18 mouse cellular contexts compared by ENCODE assay signal in genomic region chr6:15396462-15396861, GRCm38 (mm10).
"Had no signal": no experiment of that assay in that cellular context is flagged by ENCODE, and none has a peak within 500 bp of the region (broad histone marks: within the 10 kb centered on the region; RNA-seq: fewer than 3 reads in every experiment).

No protein-coding gene starts in this region.

- H3K36me3 ChIP-seq: liver, embryonic 13.5 days; midbrain, embryonic 12.5 days; neural tube, embryonic 13.5 days; stomach, embryonic 15.5 days had no signal

- ATAC-seq: midbrain, embryonic 16.5 days had no signal

- H3K9me3 ChIP-seq: liver, embryonic 13.5 days; midbrain, embryonic 12.5 days; neural tube, embryonic 13.5 days; stomach, embryonic 15.5 days had no signal

- H3K27me3 ChIP-seq: liver, embryonic 13.5 days; midbrain, embryonic 12.5 days; stomach, embryonic 15.5 days had no signal

- H3K4me3 ChIP-seq: layer of hippocampus, adult 2 months; liver, embryonic 13.5 days; midbrain, embryonic 12.5 days; myocyte; neural tube, embryonic 13.5 days; stomach, embryonic 15.5 days had no signal

- H3K27ac ChIP-seq: kidney, postnatal 0 days; layer of hippocampus, adult 2 months; liver, embryonic 13.5 days; midbrain, embryonic 12.5 days; neural tube, embryonic 13.5 days; stomach, embryonic 15.5 days had no signal

- H3K9ac ChIP-seq: liver, embryonic 13.5 days; midbrain, embryonic 12.5 days; neural tube, embryonic 13.5 days; stomach, embryonic 15.5 days had no signal

- H3K4me1 ChIP-seq: liver, embryonic 13.5 days; stomach, embryonic 15.5 days had no signal

- DNase-seq: kidney, adult 2 months; kidney, postnatal 25 days; layer of hippocampus, adult 9-11 months; liver, embryonic 13.5 days; lung, adult 2 months; lung, postnatal 14 days; lung, postnatal 4 days; right cerebral cortex, adult 18-20 months; right cerebral cortex, postnatal 25 days; spleen, adult 18-20 months; thymus, postnatal 25 days had no signal

- H3K4me2 ChIP-seq: liver, embryonic 13.5 days; midbrain, embryonic 12.5 days; neural tube, embryonic 13.5 days; stomach, embryonic 15.5 days had no signal
